Mouse (Mus musculus) C2C12 (cell line): ENCODE data around the gene Prss58. TPM values are rescaled to one million over a fixed set of nuclear protein-coding genes. Genes with fewer than 3 reads are reported as not detected.
A peak's percentile ranks its signal among the peaks of the same experiment; 100 is the strongest.

Experiments used
- H3K27me3 ChIP-seq: one replicate; pipeline ENCODE4 v1.6.1; 2011; ENCODE audit not compliant: control insufficient read depth, insufficient read depth, insufficient read length
- H3K36me3 ChIP-seq: one replicate; pipeline ENCODE4 v1.6.1; 2011; ENCODE audit not compliant: control insufficient read depth, insufficient read depth
- H3K4me3 ChIP-seq: one replicate; pipeline ENCODE4 v1.5.1; 2011; ENCODE audit warnings: mild to moderate bottlenecking, control low read depth; ENCODE audit not compliant: poor library complexity, insufficient read depth, severe bottlenecking
- H3K79me2 ChIP-seq: one replicate; pipeline ENCODE4 v1.6.1; 2011; ENCODE audit not compliant: control insufficient read depth, insufficient read depth
- H3K79me3 ChIP-seq: one replicate; pipeline ENCODE4 v1.6.1; 2011; ENCODE audit warnings: low read depth, control low read depth
- H3ac ChIP-seq: one replicate; pipeline ENCODE3; 2011; ENCODE audit warnings: low read depth; ENCODE audit not compliant: control insufficient read depth, insufficient read length
- CEBPB ChIP-seq: IDR thresholded peaks from one replicate; pipeline ENCODE4 v1.6.1; 2011; ENCODE audit warnings: low read depth, mild to moderate bottlenecking, control low read depth, moderate library complexity
- CTCF ChIP-seq: IDR thresholded peaks from one replicate; pipeline ENCODE4 v1.5.1; 2011; ENCODE audit not compliant: control insufficient read depth, insufficient read depth, insufficient read length
- FOSL1 ChIP-seq: IDR thresholded peaks from one replicate; pipeline ENCODE4 v1.8.0; 2011; ENCODE audit warnings: mild to moderate bottlenecking, low read length; ENCODE audit not compliant: poor library complexity, insufficient read depth, severe bottlenecking
- MAX ChIP-seq: IDR thresholded peaks from one replicate; pipeline ENCODE4 v1.6.1; 2011; ENCODE audit warnings: mild to moderate bottlenecking, control low read depth
- MYOD1 ChIP-seq: IDR thresholded peaks from one replicate; pipeline ENCODE4 v1.6.1; 2011; ENCODE audit warnings: low read depth; ENCODE audit not compliant: control insufficient read depth, insufficient read length
- MYOG ChIP-seq: IDR thresholded peaks from one replicate; pipeline ENCODE4 v1.6.1; 2011; ENCODE audit not compliant: control insufficient read depth, insufficient read length; ENCODE audit errors: extremely low read depth
- USF1 ChIP-seq: IDR thresholded peaks from one replicate; pipeline ENCODE4 v1.6.1; 2011; ENCODE audit warnings: low read depth, mild to moderate bottlenecking, control low read depth, moderate library complexity
- long read RNA-seq, 2 experiments: library from polyadenylated mRNA; unstranded; transcript quantifications; one replicate each; pipeline ENCODE4 v2.0.0; 2019 to 2020
- polyA plus RNA-seq: library from polyadenylated mRNA; unstranded; fragments of >200 nt; fragmentation: generic; extraction: Trizol; gene quantifications from one replicate; pipeline ENCODE4 v1.2.1, GENCODE M21; 2012; ENCODE audit warnings: missing spikeins

Gene Prss58
- polyA plus RNA-seq: not detected
- long read RNA-seq, experiment 1: 0 reads
- long read RNA-seq, experiment 2: 0 reads

- Histone ChIP-seq H3K4me3 (no peak within 1 kb of the TSS), H3K36me3 (no peaks in the 10 kb centered on the region)
- TF ChIP-seq MAX (no peak), CEBPB (no peak), MYOG (no peak), MYOD1 (no peak), USF1 (no peak), FOSL1 (no peak), CTCF (no peak)
These were observed at the start of gene Prss58 for GRCm38 (mm10) chr6:40900287-40900686. Gene Prss58 (minus strand): TSS chr6:40900387.

DNA sequence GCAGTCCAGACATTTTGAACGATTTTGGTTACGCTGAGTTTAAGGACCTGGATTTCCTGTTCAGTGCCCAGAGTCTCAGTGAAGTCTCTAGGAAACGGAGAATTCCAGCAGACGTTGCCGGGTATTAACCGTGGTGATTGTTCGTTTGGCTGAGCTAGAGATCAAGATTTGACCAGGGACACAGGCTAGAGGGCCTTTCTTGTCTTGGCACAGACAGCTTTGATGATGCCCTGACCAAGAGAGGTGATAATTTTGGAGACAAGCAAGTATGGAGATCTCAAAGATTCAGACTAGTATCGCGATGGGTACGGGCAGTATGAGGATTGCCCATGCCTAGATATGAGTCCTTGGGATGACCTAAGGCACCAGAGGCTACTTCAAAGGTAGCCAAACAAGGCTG, 40.3 kb upstream of the Prss58 start, which contains the start of gene 1700074P13Rik:
Gene 1700074P13Rik (minus strand): TSS at position 101 of the 400 bp plus-strand sequence.
- Histone ChIP-seq H3K27me3 (no peaks in the 10 kb centered on the region), H3K79me3 (no peaks in the 10 kb centered on the region), H3K36me3 (no peaks in the 10 kb centered on the region), H3K79me2 (no peaks in the 10 kb centered on the region), H3K4me3 (no peak within 1 kb of the TSS), H3ac (no peak within 1 kb of the TSS)
- TF ChIP-seq FOSL1 (no peak), MYOD1 (no peak), CTCF (no peak), USF1 (no peak), MAX (no peak), MYOG (no peak), CEBPB (no peak)

More at GRCm38 (mm10) chr6:40900287-40900686, at the start of gene Prss58:
- no peaks in the 10 kb centered on the region for H3K27me3 ChIP-seq
- H3K79me2 ChIP-seq: no peaks in the 10 kb centered on the region
- no peak within 1 kb of the TSS for H3ac ChIP-seq
- H3K79me3 ChIP-seq: no peaks in the 10 kb centered on the region

DNA sequence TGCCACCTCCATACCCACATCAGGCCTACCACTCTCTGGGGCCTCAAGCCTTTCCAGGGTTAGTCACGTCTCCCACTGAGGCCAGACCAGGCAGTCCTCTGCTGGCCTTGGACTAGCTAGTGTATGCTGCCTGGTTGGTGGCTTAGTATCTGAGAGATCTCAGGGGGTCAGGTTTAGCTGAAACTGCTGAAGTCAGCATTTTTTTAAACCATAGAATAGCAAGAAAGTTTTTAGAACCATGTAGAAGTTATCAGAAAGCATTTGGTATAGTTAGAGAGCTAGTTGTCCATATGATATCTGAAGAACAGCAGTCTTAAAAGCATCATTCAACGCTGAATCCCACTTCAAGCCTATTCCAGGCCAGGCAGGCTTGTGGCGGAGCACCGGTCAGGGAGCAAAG, 19.8 kb upstream of the Prss58 start:
- Histone ChIP-seq H3K27me3 (no peaks in the 10 kb centered on the region), H3ac (no peak overlapping the region), H3K36me3 (no peaks in the 10 kb centered on the region), H3K79me2 (no peaks in the 10 kb centered on the region), H3K4me3 (no peak overlapping the region), H3K79me3 (no peaks in the 10 kb centered on the region)
- no peak for TF ChIP-seq FOSL1
- no peak for TF ChIP-seq CTCF
- no peak for TF ChIP-seq CEBPB
- no peak for TF ChIP-seq MAX
- no peak for TF ChIP-seq MYOD1
- TF ChIP-seq MYOG: no peak
- TF ChIP-seq USF1: no peak

GRCm38 (mm10) chr6:40894716-40895115, 5.5 kb downstream of the Prss58 start:
- H3ac ChIP-seq: no peak overlapping the region
- H3K79me2 ChIP-seq: no peaks in the 10 kb centered on the region
- no peaks in the 10 kb centered on the region for H3K27me3 ChIP-seq
- no peaks in the 10 kb centered on the region for H3K79me3 ChIP-seq
- TF ChIP-seq CEBPB (peak; percentile 35), FOSL1 (no peak)
- H3K36me3 ChIP-seq: no peaks in the 10 kb centered on the region
- no peak overlapping the region for H3K4me3 ChIP-seq

GRCm38 (mm10) chr6:40893577-40893976, 6.6 kb downstream of the Prss58 start:
- TF ChIP-seq CTCF (peak; percentile 48), CEBPB (no peak), MYOG (no peak), FOSL1 (no peak), USF1 (no peak)
- Histone ChIP-seq H3K36me3 (no peaks in the 10 kb centered on the region), H3K79me3 (no peaks in the 10 kb centered on the region), H3K4me3 (no peak overlapping the region), H3K79me2 (no peaks in the 10 kb centered on the region), H3ac (no peak overlapping the region), H3K27me3 (no peaks in the 10 kb centered on the region)

- TF ChIP-seq USF1: no peak
- TF ChIP-seq CEBPB: no peak
- no peak for TF ChIP-seq CTCF
- TF ChIP-seq MYOG: no peak
- no peak for TF ChIP-seq MYOD1
- TF ChIP-seq MAX: no peak
- TF ChIP-seq FOSL1: no peak
- H3K36me3 ChIP-seq: no peaks in the 10 kb centered on the region
- no peaks in the 10 kb centered on the region for H3K79me3 ChIP-seq
- H3K79me2 ChIP-seq: no peaks in the 10 kb centered on the region
- H3K4me3 ChIP-seq: no peak overlapping the region
- H3ac ChIP-seq: no peak overlapping the region
- no peaks in the 10 kb centered on the region for H3K27me3 ChIP-seq
These were observed 8.4 kb downstream of the Prss58 start for GRCm38 (mm10) chr6:40891754-40892153.
